Mouse (Mus musculus) midbrain, embryonic 14.5 days (tissue): ENCODE results near the gene A930004D18Rik. TPM values are rescaled to one million over a fixed set of nuclear protein-coding genes. Genes with fewer than 3 reads are reported as not detected.

Experiments
- ATAC-seq: fragments of 200-750 bp; cut with Nextera tagmentation; 2 replicates; pipeline ENCODE4 v1.8.0; 2017; ENCODE audit warnings: moderate number of reproducible peaks, moderate library complexity; ENCODE audit not compliant: low FRiP score, low TSS enrichment
- DNase-seq: peaks from one replicate; pipeline ENCODE4 v3.0.0-alpha.2; 2015
- H3K27ac ChIP-seq: fragments of 300-500 bp; sonication (generic); replicated peaks from 2 replicates; pipeline ENCODE4 v1.5.1; 2014; ENCODE audit warnings: mild to moderate bottlenecking, low read depth, low read length, moderate library complexity
- H3K27me3 ChIP-seq: fragments of 300-500 bp; sonication (generic); 2 replicates; pipeline ENCODE4 v1.6.1; 2014; ENCODE audit warnings: low read length, control low read depth, mixed read lengths; ENCODE audit not compliant: control insufficient read depth, insufficient read depth
- H3K36me3 ChIP-seq: fragments of 300-500 bp; sonication (generic); 2 replicates; pipeline ENCODE4 v1.6.1; 2014; ENCODE audit warnings: low read length, control low read depth; ENCODE audit not compliant: control insufficient read depth, insufficient read depth
- H3K4me1 ChIP-seq: fragments of 300-500 bp; sonication (generic); 2 replicates; pipeline ENCODE4 v1.6.1; 2014; ENCODE audit warnings: mild to moderate bottlenecking, antibody characterized with exemption, low read length, control low read depth; ENCODE audit not compliant: control insufficient read depth, insufficient read depth
- H3K4me2 ChIP-seq: fragments of 300-500 bp; sonication (generic); 2 replicates; pipeline ENCODE4 v1.6.1; 2014; ENCODE audit warnings: mild to moderate bottlenecking, low read length, moderate library complexity
- H3K4me3 ChIP-seq: fragments of 300-500 bp; sonication (generic); replicated peaks from 2 replicates; pipeline ENCODE4 v1.5.1; 2014; ENCODE audit warnings: low read depth, low read length
- H3K9ac ChIP-seq: fragments of 300-500 bp; sonication (generic); replicated peaks from 2 replicates; pipeline ENCODE4 v1.6.1; 2014; ENCODE audit warnings: mild to moderate bottlenecking, low read length, moderate library complexity
- H3K9me3 ChIP-seq: fragments of 300-500 bp; sonication (generic); 2 replicates; pipeline ENCODE4 v1.6.1; 2016; ENCODE audit warnings: low read length, control low read depth, mixed read lengths; ENCODE audit not compliant: control insufficient read depth
- WGBS: fragments of 180-500 bp; shearing (Covaris S2); extraction: QIAGEN DNeasy Blood & Tissue Kit; methylation state at CpG from one replicate; pipeline ENCODE4 v1.1.7; 2014; 5-methylcytosine and 5-hydroxymethylcytosine counted together
- polyA plus RNA-seq: library from polyadenylated mRNA; unstranded; fragments of >200 nt; fragmentation: Nextera tagmentation; extraction: Ambion mirVana; gene quantifications from 2 replicates; pipeline ENCODE4 v1.2.1, GENCODE M21; 2014

A930004D18Rik gene
- polyA plus RNA-seq, 1 experiment from 2014 or later = 9.2 TPM

GRCm38 (mm10) chr2:18055016-18055928 lies 17.7 kb upstream of the A930004D18Rik start, which contains the start of gene Mllt10:
TSS of gene Mllt10 (plus strand) at chr2:18055237.
- ATAC-seq (no peak), DNase-seq (peak; percentile 67)
- peaks cover 40% of the 10 kb centered on the region for H3K4me1 ChIP-seq
- H3K4me2 ChIP-seq = peak within 1 kb of the TSS; percentile 98
- peak within 1 kb of the TSS; percentile 58 for H3K4me3 ChIP-seq
- H3K36me3 ChIP-seq = no peaks in the 10 kb centered on the region
- WGBS = 3% methylated on average over 20 of the region's 20 CpGs
- H3K9ac ChIP-seq = peak within 1 kb of the TSS; percentile 96
- no peaks in the 10 kb centered on the region for H3K27me3 ChIP-seq
- no peaks in the 10 kb centered on the region for H3K9me3 ChIP-seq
- peak within 1 kb of the TSS; percentile 100 for H3K27ac ChIP-seq

GRCm38 (mm10) chr2:18053951-18054530 lies 16.5 kb upstream of the A930004D18Rik start:
- peak; percentile 76 for DNase-seq
- H3K9ac ChIP-seq = no peak overlapping the region; the same call in 1 of the 2 replicates
- H3K4me2 ChIP-seq = peak overlapping the region; percentile 98
- H3K27ac ChIP-seq = peak overlapping the region; percentile 46
- no peak for ATAC-seq
- H3K9me3 ChIP-seq = no peaks in the 10 kb centered on the region
- H3K4me3 ChIP-seq = no peak overlapping the region
- peaks cover 52% of the 10 kb centered on the region for H3K4me1 ChIP-seq
- WGBS = 24% methylated on average over 2 of the region's 2 CpGs
- H3K36me3 ChIP-seq = no peaks in the 10 kb centered on the region
- no peaks in the 10 kb centered on the region for H3K27me3 ChIP-seq

GRCm38 (mm10) chr2:18053243-18053950 lies 15.9 kb upstream of the A930004D18Rik start:
- Histone ChIP-seq H3K4me3 (no peak overlapping the region), H3K36me3 (no peaks in the 10 kb centered on the region), H3K27ac (peak overlapping the region; percentile 46), H3K4me2 (peak overlapping the region; percentile 23), H3K9me3 (no peaks in the 10 kb centered on the region), H3K27me3 (no peaks in the 10 kb centered on the region), H3K9ac (0 out of 2 replicates have a peak overlapping the region, but pooled peaks have one; percentile 10), H3K4me1 (peaks cover 52% of the 10 kb centered on the region)
- ATAC-seq (no peak), DNase-seq (peak; percentile 37)
- 8% methylated on average over 1 of the region's 1 CpGs for WGBS

GRCm38 (mm10) chr2:18052581-18052980 lies 15.0 kb upstream of the A930004D18Rik start:
- Histone ChIP-seq H3K4me3 (no peak overlapping the region), H3K9ac (no peak overlapping the region), H3K27ac (no peak overlapping the region), H3K9me3 (no peaks in the 10 kb centered on the region), H3K4me1 (peaks cover 46% of the 10 kb centered on the region), H3K36me3 (no peaks in the 10 kb centered on the region), H3K4me2 (peak overlapping the region; percentile 18; the same call in 1 of the 2 replicates), H3K27me3 (no peaks in the 10 kb centered on the region)
- ATAC-seq = no peak
- DNase-seq = peak; percentile 36
- WGBS = 15% methylated on average over 3 of the region's 3 CpGs

GRCm38 (mm10) chr2:18051831-18052170 lies 14.3 kb upstream of the A930004D18Rik start:
- Histone ChIP-seq H3K4me1 (peaks cover 46% of the 10 kb centered on the region), H3K9ac (peak overlapping the region; percentile 36), H3K4me3 (no peak overlapping the region), H3K27me3 (no peaks in the 10 kb centered on the region), H3K4me2 (peak overlapping the region; percentile 95), H3K9me3 (no peaks in the 10 kb centered on the region), H3K27ac (peak overlapping the region; percentile 100), H3K36me3 (no peaks in the 10 kb centered on the region)
- DNase-seq = no peak
- 2% methylated on average over 3 of the region's 3 CpGs for WGBS
- ATAC-seq = no peak

- Histone ChIP-seq H3K27ac (peak overlapping the region; percentile 100), H3K9me3 (no peaks in the 10 kb centered on the region), H3K9ac (peak overlapping the region; percentile 100), H3K4me1 (peaks cover 46% of the 10 kb centered on the region), H3K36me3 (no peaks in the 10 kb centered on the region), H3K27me3 (no peaks in the 10 kb centered on the region), H3K4me2 (peak overlapping the region; percentile 95), H3K4me3 (peak overlapping the region; percentile 95; the same call in 1 of the 2 replicates)
- ATAC-seq = no peak
- WGBS = 2% methylated on average over 11 of the region's 11 CpGs
- peak; percentile 70 for DNase-seq
Measured at GRCm38 (mm10) chr2:18051026-18051830, 13.7 kb upstream of the A930004D18Rik start.

- peak; percentile 75 for DNase-seq
- 3% methylated on average over 10 of the region's 10 CpGs for WGBS
Measured at GRCm38 (mm10) chr2:18050541-18050985, 13.0 kb upstream of the A930004D18Rik start.

GRCm38 (mm10) chr2:18050018-18050417 lies 12.5 kb upstream of the A930004D18Rik start:
- H3K27me3 ChIP-seq = no peaks in the 10 kb centered on the region
- H3K4me1 ChIP-seq = peaks cover 45% of the 10 kb centered on the region
- H3K4me3 ChIP-seq = peak overlapping the region; percentile 95
- H3K36me3 ChIP-seq = no peaks in the 10 kb centered on the region
- ATAC-seq (no peak), DNase-seq (no peak)
- H3K9ac ChIP-seq = peak overlapping the region; percentile 100
- H3K4me2 ChIP-seq = peak overlapping the region; percentile 95
- H3K27ac ChIP-seq = peak overlapping the region; percentile 100
- H3K9me3 ChIP-seq = no peaks in the 10 kb centered on the region
- WGBS = 2% methylated on average over 2 of the region's 2 CpGs

More at GRCm38 (mm10) chr2:18050541-18050985, 13.0 kb upstream of the A930004D18Rik start:
- peak overlapping the region; percentile 95; the same call in 1 of the 2 replicates for H3K4me3 ChIP-seq
- H3K4me1 ChIP-seq = peaks cover 46% of the 10 kb centered on the region
- peak overlapping the region; percentile 100 for H3K27ac ChIP-seq
- ATAC-seq = no peak
- no peaks in the 10 kb centered on the region for H3K27me3 ChIP-seq
- H3K9me3 ChIP-seq = no peaks in the 10 kb centered on the region
- peak overlapping the region; percentile 95 for H3K4me2 ChIP-seq
- H3K36me3 ChIP-seq = no peaks in the 10 kb centered on the region
- peak overlapping the region; percentile 100; the same call in 1 of the 2 replicates for H3K9ac ChIP-seq
